Mouse (Mus musculus) lung, postnatal 0 days (tissue): ENCODE data around the gene Shh.

Experiments
- CTCF ChIP-seq: IDR thresholded peaks from 2 replicates; pipeline ENCODE4 v1.5.1; 2016; ENCODE audit warnings: antibody characterized with exemption, mild to moderate bottlenecking
- EP300 ChIP-seq: IDR thresholded peaks from 2 replicates; pipeline ENCODE4 v1.6.1; 2016; ENCODE audit warnings: antibody characterized with exemption, mild to moderate bottlenecking, control low read depth

DNA sequence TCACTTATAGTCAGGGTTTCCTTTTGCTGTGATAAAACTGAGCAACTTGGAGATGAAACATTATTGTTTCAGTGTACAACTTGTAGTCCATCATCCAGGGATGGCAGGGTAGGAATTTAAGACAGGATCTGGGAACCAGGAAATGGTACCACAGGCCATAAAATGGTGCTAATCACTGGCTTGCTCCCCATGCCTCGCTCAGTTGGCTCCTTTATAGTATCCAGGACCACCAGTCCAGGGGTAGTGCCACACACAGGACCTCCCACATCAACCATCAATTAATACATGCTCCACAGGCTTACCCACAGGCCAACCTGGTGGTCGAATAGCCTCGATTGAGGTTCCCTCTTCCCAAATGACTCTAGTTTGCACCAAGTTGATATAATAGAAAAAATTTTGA is 15.9 kb upstream of the Shh start:
- TF ChIP-seq EP300 (no peak), CTCF (no peak)
